Mouse (Mus musculus) liver, adult 2 months (tissue): ENCODE measurements around the gene Ap3b2. TPM values are rescaled to one million over a fixed set of nuclear protein-coding genes. Genes with fewer than 3 reads are reported as not detected.

Experiments used
- DNase-seq: peaks from one replicate; pipeline ENCODE4 v3.0.0-alpha.2; 2011; ENCODE audit warnings: low read depth, low spot score; ENCODE audit errors: extremely low read depth
- H3K27ac ChIP-seq: fragments of 200-500 bp; replicated peaks from 2 replicates; pipeline ENCODE4 v1.5.1; 2012; ENCODE audit warnings: low read depth, mild to moderate bottlenecking, control low read depth, inconsistent platforms, low read length; ENCODE audit not compliant: insufficient read depth
- H3K27me3 ChIP-seq: fragments of 200-500 bp; 2 replicates; pipeline ENCODE4 v1.6.1; 2012; ENCODE audit warnings: mild to moderate bottlenecking, moderate library complexity, low read length, inconsistent platforms; ENCODE audit not compliant: control insufficient read depth, insufficient read depth
- H3K36me3 ChIP-seq: fragments of 200-500 bp; 2 replicates; pipeline ENCODE4 v1.6.1; 2012; ENCODE audit warnings: low read length, inconsistent platforms; ENCODE audit not compliant: control insufficient read depth, insufficient read depth
- H3K4me1 ChIP-seq: fragments of 200-500 bp; 2 replicates; pipeline ENCODE4 v1.6.1; 2011; ENCODE audit warnings: low read length; ENCODE audit not compliant: control insufficient read depth, insufficient read depth
- H3K4me3 ChIP-seq: fragments of 200-500 bp; 2 replicates; pipeline ENCODE4 v1.5.1; 2011; ENCODE audit warnings: low read depth, mild to moderate bottlenecking, control low read depth, low read length, moderate library complexity; ENCODE audit not compliant: insufficient read depth
- H3K79me2 ChIP-seq: fragments of 200-500 bp; 2 replicates; pipeline ENCODE4 v1.6.1; 2012; ENCODE audit warnings: inconsistent platforms, mild to moderate bottlenecking, low read length, moderate library complexity; ENCODE audit not compliant: control insufficient read depth, insufficient read depth
- H3K9ac ChIP-seq: fragments of 200-500 bp; 2 replicates; pipeline ENCODE4 v1.6.1; 2012; ENCODE audit warnings: low read depth, mild to moderate bottlenecking, control low read depth, inconsistent platforms, low read length
- CTCF ChIP-seq: fragments of 200-500 bp; IDR thresholded peaks from 2 replicates; pipeline ENCODE4 v1.5.1; 2011; ENCODE audit warnings: low read depth, low read length, control low read depth
- POLR2A ChIP-seq: fragments of 200-500 bp; IDR thresholded peaks from 2 replicates; pipeline ENCODE4 v1.6.1; 2011; ENCODE audit warnings: low read length, control low read depth; ENCODE audit not compliant: insufficient read depth; ENCODE audit errors: extremely low read depth
- WGBS: fragments of 180-500 bp; shearing (Covaris S2); methylation state at CpG from one replicate; pipeline ENCODE4 v1.1.7; 2018; 5-methylcytosine and 5-hydroxymethylcytosine counted together
- polyA plus RNA-seq: library from polyadenylated mRNA; depleted of rRNA; stranded (reverse); fragments of >200 nt; gene quantifications from 2 replicates; pipeline ENCODE4 v1.2.3, GENCODE M21; 2012; rRNA removed
- total RNA-seq: library from RNA; depleted of rRNA; stranded (reverse); fragments of >200 nt; gene quantifications from 2 replicates; pipeline ENCODE4 v1.2.3, GENCODE M21; 2014; rRNA removed

The Ap3b2 gene
- total and polyA plus RNA-seq, 2 experiments = not detected

- TF ChIP-seq POLR2A (no peak), CTCF (no peak)
- H3K36me3 ChIP-seq = no peaks in the 10 kb centered on the region
- peak overlapping the region; percentile 52 for H3K4me3 ChIP-seq
- H3K27ac ChIP-seq = no peak overlapping the region
- DNase-seq = peak; percentile 38
- H3K9ac ChIP-seq = peak overlapping the region; percentile 50
- no peaks in the 10 kb centered on the region for H3K27me3 ChIP-seq
- no peaks in the 10 kb centered on the region for H3K4me1 ChIP-seq
- WGBS = 7% methylated on average over 80 of the region's 84 CpGs
- no peaks in the 10 kb centered on the region for H3K79me2 ChIP-seq
Observed at GRCm38 (mm10) chr7:81453443-81454274, 40.1 kb downstream of the Ap3b2 start.

GRCm38 (mm10) chr7:81452971-81453441 is 40.7 kb downstream of the Ap3b2 start:
- Histone ChIP-seq H3K9ac (no peak overlapping the region), H3K79me2 (no peaks in the 10 kb centered on the region), H3K4me1 (no peaks in the 10 kb centered on the region), H3K4me3 (no peak overlapping the region), H3K36me3 (no peaks in the 10 kb centered on the region), H3K27me3 (no peaks in the 10 kb centered on the region), H3K27ac (no peak overlapping the region)
- peak; percentile 37 for DNase-seq
- WGBS = 15% methylated on average over 21 of the region's 21 CpGs
- TF ChIP-seq CTCF = no peak
- TF ChIP-seq POLR2A = no peak

Other genes starting within 250 kb of the Ap3b2 start
- gene Rps17, start 148.7 kb downstream of the Ap3b2 start, total RNA-seq = 661 and 745 TPM in 2 replicates
- 501 and 572 TPM in 2 replicates for gene Rps17, start 148.7 kb downstream of the Ap3b2 start, polyA plus RNA-seq
- gene Cpeb1, start 38.5 kb downstream of the Ap3b2 start, total RNA-seq = 4.3 and 7.0 TPM in 2 replicates
- 2.0 and 4.3 TPM in 2 replicates for gene Cpeb1, start 38.5 kb downstream of the Ap3b2 start, polyA plus RNA-seq
- not detected in 2 replicates for gene BC048679, start 4.4 kb upstream of the Ap3b2 start, total RNA-seq
- not detected in 2 replicates for gene BC048679, start 4.4 kb upstream of the Ap3b2 start, polyA plus RNA-seq
- gene Fsd2, start 73.0 kb upstream of the Ap3b2 start, total RNA-seq = 0.13 and 0.28 TPM in 2 replicates
- 0.04 TPM in 2 replicates for gene Fsd2, start 73.0 kb upstream of the Ap3b2 start, polyA plus RNA-seq
- gene Whamm, start 77.3 kb upstream of the Ap3b2 start, total RNA-seq = 20.7 and 25.4 TPM in 2 replicates
- 35.1 and 44.6 TPM in 2 replicates for gene Whamm, start 77.3 kb upstream of the Ap3b2 start, polyA plus RNA-seq
- gene Homer2, start 213.6 kb upstream of the Ap3b2 start, total RNA-seq = 30.9 and 32.2 TPM in 2 replicates
- gene Homer2, start 213.6 kb upstream of the Ap3b2 start, polyA plus RNA-seq = 18.4 and 24.6 TPM in 2 replicates